Mouse (Mus musculus) thymus, adult 2 months (tissue): Measurements from ENCODE around the gene Fam83e. TPM values are rescaled to one million over a fixed set of nuclear protein-coding genes. Genes with fewer than 3 reads are reported as not detected.

Experiments used
- DNase-seq: peaks from one replicate; pipeline ENCODE4 v3.0.0; 2021
- H3K27ac ChIP-seq: fragments of 200-500 bp; 2 replicates; pipeline ENCODE4 v1.5.1; 2012; ENCODE audit warnings: low read length, control low read depth; ENCODE audit not compliant: control insufficient read depth, insufficient read depth
- H3K27me3 ChIP-seq: fragments of 200-500 bp; 2 replicates; pipeline ENCODE4 v1.6.1; 2012; ENCODE audit warnings: mild to moderate bottlenecking, low read length, moderate library complexity, mixed read lengths; ENCODE audit not compliant: control insufficient read depth, insufficient read depth
- H3K36me3 ChIP-seq: fragments of 200-500 bp; 2 replicates; pipeline ENCODE4 v1.6.1; 2012; ENCODE audit warnings: mild to moderate bottlenecking, low read length, moderate library complexity; ENCODE audit not compliant: control insufficient read depth, insufficient read depth
- H3K4me1 ChIP-seq: fragments of 200-500 bp; replicated peaks from 2 replicates; pipeline ENCODE4 v1.6.1; 2012; ENCODE audit warnings: low read length; ENCODE audit not compliant: control insufficient read depth, insufficient read depth
- H3K4me3 ChIP-seq: fragments of 200-500 bp; 2 replicates; pipeline ENCODE4 v1.5.1; 2012; ENCODE audit warnings: mild to moderate bottlenecking, low read length, control low read depth, moderate library complexity; ENCODE audit not compliant: control insufficient read depth, insufficient read depth
- CTCF ChIP-seq: fragments of 200-500 bp; IDR thresholded peaks from 2 replicates; pipeline ENCODE4 v1.5.1; 2012; ENCODE audit warnings: mild to moderate bottlenecking, control low read depth, low read length, moderate library complexity, borderline replicate concordance; ENCODE audit not compliant: control insufficient read depth, poor library complexity, insufficient read depth; ENCODE audit errors: extremely low read depth
- POLR2A ChIP-seq: fragments of 200-500 bp; IDR thresholded peaks from 2 replicates; pipeline ENCODE4 v1.6.1; 2012; ENCODE audit warnings: mild to moderate bottlenecking, low read length, control low read depth, moderate library complexity; ENCODE audit not compliant: control insufficient read depth, poor library complexity, insufficient read depth; ENCODE audit errors: extremely low read depth
- WGBS: fragments of 180-500 bp; shearing (Covaris S2); methylation state at CpG from one replicate; pipeline ENCODE4 v1.1.7; 2018; 5-methylcytosine and 5-hydroxymethylcytosine counted together
- polyA plus RNA-seq: library from polyadenylated mRNA; depleted of rRNA; stranded (reverse); fragments of >200 nt; gene quantifications from 2 replicates; pipeline ENCODE4 v1.2.3, GENCODE M21; 2012

Gene Fam83e
- polyA plus RNA-seq, 1 experiment, result 1.7 TPM

- Histone ChIP-seq H3K27ac (no peak overlapping the region), H3K27me3 (no peaks in the 10 kb centered on the region), H3K36me3 (no peaks in the 10 kb centered on the region), H3K4me1 (peaks cover 16% of the 10 kb centered on the region), H3K4me3 (no peak overlapping the region)
- no peak for DNase-seq
- TF ChIP-seq CTCF, result no peak
- WGBS, result 76% methylated on average over 2 of the region's 2 CpGs
Measured at GRCm38 (mm10) chr7:45744387-45744786, 23.4 kb downstream of the Fam83e start.

- Histone ChIP-seq H3K27ac (no peak overlapping the region), H3K4me1 (peaks cover 8% of the 10 kb centered on the region), H3K27me3 (no peaks in the 10 kb centered on the region), H3K36me3 (no peaks in the 10 kb centered on the region), H3K4me3 (no peak overlapping the region)
- no peak for DNase-seq
- TF ChIP-seq POLR2A (no peak), CTCF (peak; percentile 21; the same call in 1 of the 2 replicates)
- WGBS, result 87% methylated on average over 6 of the region's 6 CpGs
Measured at GRCm38 (mm10) chr7:45746518-45746917, 25.5 kb downstream of the Fam83e start.

GRCm38 (mm10) chr7:45747450-45747849 lies 26.4 kb downstream of the Fam83e start:
- TF ChIP-seq CTCF (no peak), POLR2A (no peak)
- Histone ChIP-seq H3K4me1 (peaks cover under 1% of the 10 kb centered on the region), H3K27ac (no peak overlapping the region), H3K4me3 (no peak overlapping the region), H3K36me3 (no peaks in the 10 kb centered on the region), H3K27me3 (no peaks in the 10 kb centered on the region)
- no peak for DNase-seq
- 94% methylated on average over 5 of the region's 5 CpGs for WGBS

- 89% methylated on average over 7 of the region's 7 CpGs for WGBS
- Histone ChIP-seq H3K4me3 (no peak overlapping the region), H3K36me3 (no peaks in the 10 kb centered on the region), H3K27me3 (no peaks in the 10 kb centered on the region), H3K27ac (no peak overlapping the region), H3K4me1 (no peaks in the 10 kb centered on the region)
- no peak for DNase-seq
- TF ChIP-seq POLR2A (no peak), CTCF (no peak)
Measured at GRCm38 (mm10) chr7:45748110-45748509, 27.1 kb downstream of the Fam83e start.

- Histone ChIP-seq H3K27ac (no peak overlapping the region), H3K27me3 (no peaks in the 10 kb centered on the region), H3K36me3 (no peaks in the 10 kb centered on the region), H3K4me3 (no peak overlapping the region), H3K4me1 (no peaks in the 10 kb centered on the region)
- WGBS, result 69% methylated on average over 10 of the region's 10 CpGs
- TF ChIP-seq CTCF (no peak), POLR2A (no peak)
- no peak for DNase-seq
Measured at GRCm38 (mm10) chr7:45749401-45749800, 28.4 kb downstream of the Fam83e start.

GRCm38 (mm10) chr7:45750162-45750561 lies 29.1 kb downstream of the Fam83e start:
- Histone ChIP-seq H3K4me3 (no peak overlapping the region), H3K4me1 (no peaks in the 10 kb centered on the region), H3K27me3 (no peaks in the 10 kb centered on the region), H3K27ac (no peak overlapping the region), H3K36me3 (no peaks in the 10 kb centered on the region)
- WGBS, result 96% methylated on average over 9 of the region's 9 CpGs
- TF ChIP-seq POLR2A (no peak), CTCF (no peak)
- no peak for DNase-seq

- Histone ChIP-seq H3K36me3 (no peaks in the 10 kb centered on the region), H3K27me3 (no peaks in the 10 kb centered on the region), H3K4me3 (no peak overlapping the region), H3K4me1 (peaks cover 15% of the 10 kb centered on the region), H3K27ac (no peak overlapping the region)
- TF ChIP-seq POLR2A (no peak), CTCF (no peak)
- no peak for DNase-seq
- 91% methylated on average over 6 of the region's 6 CpGs for WGBS
Measured at GRCm38 (mm10) chr7:45755703-45756102, 34.7 kb downstream of the Fam83e start.
